Mouse (Mus musculus) midbrain, embryonic 14.5 days (tissue): ENCODE data around the gene Bgn. TPM values are rescaled to one million over a fixed set of nuclear protein-coding genes. Genes with fewer than 3 reads are reported as not detected.

ENCODE experiments used
- ATAC-seq: fragments of 200-750 bp; cut with Nextera tagmentation; 2 replicates; pipeline ENCODE4 v1.8.0; 2017; ENCODE audit warnings: moderate number of reproducible peaks, moderate library complexity; ENCODE audit not compliant: low FRiP score, low TSS enrichment
- DNase-seq: peaks from one replicate; pipeline ENCODE4 v3.0.0-alpha.2; 2015
- H3K27ac ChIP-seq: fragments of 300-500 bp; sonication (generic); replicated peaks from 2 replicates; pipeline ENCODE4 v1.5.1; 2014; ENCODE audit warnings: mild to moderate bottlenecking, low read depth, low read length, moderate library complexity
- H3K27me3 ChIP-seq: fragments of 300-500 bp; sonication (generic); 2 replicates; pipeline ENCODE4 v1.6.1; 2014; ENCODE audit warnings: low read length, control low read depth, mixed read lengths; ENCODE audit not compliant: control insufficient read depth, insufficient read depth
- H3K36me3 ChIP-seq: fragments of 300-500 bp; sonication (generic); 2 replicates; pipeline ENCODE4 v1.6.1; 2014; ENCODE audit warnings: low read length, control low read depth; ENCODE audit not compliant: control insufficient read depth, insufficient read depth
- H3K4me1 ChIP-seq: fragments of 300-500 bp; sonication (generic); 2 replicates; pipeline ENCODE4 v1.6.1; 2014; ENCODE audit warnings: mild to moderate bottlenecking, antibody characterized with exemption, low read length, control low read depth; ENCODE audit not compliant: control insufficient read depth, insufficient read depth
- H3K4me2 ChIP-seq: fragments of 300-500 bp; sonication (generic); 2 replicates; pipeline ENCODE4 v1.6.1; 2014; ENCODE audit warnings: mild to moderate bottlenecking, low read length, moderate library complexity
- H3K4me3 ChIP-seq: fragments of 300-500 bp; sonication (generic); replicated peaks from 2 replicates; pipeline ENCODE4 v1.5.1; 2014; ENCODE audit warnings: low read depth, low read length
- H3K9ac ChIP-seq: fragments of 300-500 bp; sonication (generic); replicated peaks from 2 replicates; pipeline ENCODE4 v1.6.1; 2014; ENCODE audit warnings: mild to moderate bottlenecking, low read length, moderate library complexity
- H3K9me3 ChIP-seq: fragments of 300-500 bp; sonication (generic); 2 replicates; pipeline ENCODE4 v1.6.1; 2016; ENCODE audit warnings: low read length, control low read depth, mixed read lengths; ENCODE audit not compliant: control insufficient read depth
- WGBS: fragments of 180-500 bp; shearing (Covaris S2); extraction: QIAGEN DNeasy Blood & Tissue Kit; methylation state at CpG from one replicate; pipeline ENCODE4 v1.1.7; 2014; 5-methylcytosine and 5-hydroxymethylcytosine counted together
- polyA plus RNA-seq: library from polyadenylated mRNA; unstranded; fragments of >200 nt; fragmentation: Nextera tagmentation; extraction: Ambion mirVana; gene quantifications from 2 replicates; pipeline ENCODE4 v1.2.1, GENCODE M21; 2014

Bgn gene
- polyA plus RNA-seq, 1 experiment from 2014 or later = 30.6 TPM

- ATAC-seq = no peak
- no peak overlapping the region for H3K27ac ChIP-seq
- no peak for DNase-seq
- H3K27me3 ChIP-seq = no peaks in the 10 kb centered on the region
- no peaks in the 10 kb centered on the region for H3K36me3 ChIP-seq
- no peaks in the 10 kb centered on the region for H3K9me3 ChIP-seq
- no peaks in the 10 kb centered on the region for H3K4me1 ChIP-seq
- no peak overlapping the region for H3K9ac ChIP-seq
- H3K4me3 ChIP-seq = no peak overlapping the region
- no peak overlapping the region for H3K4me2 ChIP-seq
- WGBS = 77% methylated on average over 3 of the region's 3 CpGs
These were observed 43.0 kb downstream of the Bgn start for GRCm38 (mm10) chrX:73526410-73526887.

GRCm38 (mm10) chrX:73537875-73538274 lies 54.5 kb downstream of the Bgn start:
- Histone ChIP-seq H3K9ac (no peak overlapping the region), H3K27me3 (no peaks in the 10 kb centered on the region), H3K4me2 (no peak overlapping the region), H3K36me3 (no peaks in the 10 kb centered on the region), H3K4me3 (no peak overlapping the region), H3K9me3 (no peaks in the 10 kb centered on the region), H3K4me1 (no peaks in the 10 kb centered on the region), H3K27ac (no peak overlapping the region)
- ATAC-seq (no peak), DNase-seq (no peak)
- WGBS = 88% methylated on average over 7 of the region's 7 CpGs

GRCm38 (mm10) chrX:73543340-73543739 lies 59.9 kb downstream of the Bgn start:
- Histone ChIP-seq H3K36me3 (no peaks in the 10 kb centered on the region), H3K4me2 (no peak overlapping the region), H3K4me1 (no peaks in the 10 kb centered on the region), H3K4me3 (no peak overlapping the region), H3K9ac (no peak overlapping the region), H3K9me3 (no peaks in the 10 kb centered on the region), H3K27me3 (no peaks in the 10 kb centered on the region), H3K27ac (no peak overlapping the region)
- ATAC-seq (no peak), DNase-seq (peak; percentile 5)
- WGBS = 51% methylated on average over 3 of the region's 3 CpGs

Other genes starting within 250 kb of the Bgn start
- 0.28 TPM in 1 of 2 replicates, not detected in the other for gene Xlr4c, start 240.5 kb upstream of the Bgn start, polyA plus RNA-seq
- 0.19 and 0.25 TPM in 2 replicates for gene Xlr3c, start 218.2 kb upstream of the Bgn start, polyA plus RNA-seq
- not detected in 2 replicates for gene Xlr5a, start 190.6 kb upstream of the Bgn start, polyA plus RNA-seq
- not detected in 2 replicates for gene Xlr5c, start 190.6 kb upstream of the Bgn start, polyA plus RNA-seq
- gene Gm45015, start 146.8 kb upstream of the Bgn start, polyA plus RNA-seq = not detected in 2 replicates
- 12.3 and 13.5 TPM in 2 replicates for gene Zfp275, start 141.0 kb upstream of the Bgn start, polyA plus RNA-seq
- gene Gm18336, start 84.9 kb upstream of the Bgn start, polyA plus RNA-seq = not detected in 2 replicates
- 0.65 and 0.87 TPM in 2 replicates for gene Zfp92, start 72.5 kb upstream of the Bgn start, polyA plus RNA-seq
- not detected in 2 replicates for gene Trex2, start 48.3 kb upstream of the Bgn start, polyA plus RNA-seq
- 67.1 and 69.1 TPM in 2 replicates for gene Haus7, start 24.6 kb upstream of the Bgn start, polyA plus RNA-seq
- gene Atp2b3, start 19.5 kb downstream of the Bgn start, polyA plus RNA-seq = 4.9 and 5.0 TPM in 2 replicates
- gene Dusp9, start 155.8 kb downstream of the Bgn start, polyA plus RNA-seq = 0.22 and 0.31 TPM in 2 replicates
- 138 and 176 TPM in 2 replicates for gene Pnck, start 176.5 kb downstream of the Bgn start, polyA plus RNA-seq
- 8.9 and 9.5 TPM in 2 replicates for gene Slc6a8, start 189.5 kb downstream of the Bgn start, polyA plus RNA-seq
- gene Bcap31, start 232.6 kb downstream of the Bgn start, polyA plus RNA-seq = 106 and 116 TPM in 2 replicates
- gene Abcd1, start 233.0 kb downstream of the Bgn start, polyA plus RNA-seq = 7.1 and 8.7 TPM in 2 replicates